Mouse (Mus musculus) midbrain, embryonic 15.5 days (tissue): Measurements from ENCODE around the gene Mcm3. TPM values are rescaled to one million over a fixed set of nuclear protein-coding genes. Genes with fewer than 3 reads are reported as not detected.

Experiments used
- ATAC-seq: fragments of 200-750 bp; cut with Nextera tagmentation; replicated peaks from 2 replicates; pipeline ENCODE4 v1.8.0; 2017; ENCODE audit warnings: moderate TSS enrichment
- H3K27ac ChIP-seq: fragments of 300-500 bp; sonication (generic); 2 replicates; pipeline ENCODE4 v1.5.1; 2015; ENCODE audit warnings: mild to moderate bottlenecking, inconsistent platforms
- H3K27me3 ChIP-seq: fragments of 300-500 bp; sonication (generic); replicated peaks from 2 replicates; pipeline ENCODE4 v1.6.1; 2015; ENCODE audit warnings: inconsistent platforms
- H3K36me3 ChIP-seq: fragments of 300-500 bp; sonication (generic); replicated peaks from 2 replicates; pipeline ENCODE4 v1.6.1; 2015; ENCODE audit warnings: inconsistent platforms
- H3K4me1 ChIP-seq: fragments of 300-500 bp; sonication (generic); 2 replicates; pipeline ENCODE4 v1.6.1; 2015; ENCODE audit warnings: inconsistent platforms
- H3K4me2 ChIP-seq: fragments of 300-500 bp; sonication (generic); 2 replicates; pipeline ENCODE4 v1.6.1; 2015; ENCODE audit warnings: inconsistent platforms, mild to moderate bottlenecking, moderate library complexity
- H3K4me3 ChIP-seq: fragments of 300-500 bp; sonication (generic); 2 replicates; pipeline ENCODE4 v1.5.1; 2015; ENCODE audit warnings: mild to moderate bottlenecking, inconsistent platforms
- H3K9ac ChIP-seq: fragments of 300-500 bp; sonication (generic); 2 replicates; pipeline ENCODE4 v1.6.1; 2015; ENCODE audit warnings: mild to moderate bottlenecking, inconsistent platforms
- H3K9me3 ChIP-seq: fragments of 300-500 bp; sonication (generic); 2 replicates; pipeline ENCODE4 v1.6.1; 2016; ENCODE audit warnings: inconsistent platforms
- WGBS: fragments of 180-500 bp; shearing (Covaris S2); methylation state at CpG from one replicate; pipeline ENCODE4 v1.1.7; 2015; ENCODE audit warnings: mixed read lengths; 5-methylcytosine and 5-hydroxymethylcytosine counted together
- polyA plus RNA-seq: library from polyadenylated mRNA; unstranded; fragments of >200 nt; fragmentation: Nextera tagmentation; extraction: Ambion mirVana; gene quantifications from 2 replicates; pipeline ENCODE4 v1.2.1, GENCODE M21; 2015

Mcm3 gene
- 18.9 and 20.5 TPM in 2 replicates for polyA plus RNA-seq

GRCm38 (mm10) chr1:20819771-20820605 lies at the start of gene Mcm3:
Mcm3 (minus strand) TSS chr1:20820312.
- Histone ChIP-seq H3K4me1 (peaks cover 9% of the 10 kb centered on the region), H3K27me3 (no peaks in the 10 kb centered on the region), H3K27ac (no peak within 1 kb of the TSS), H3K9me3 (no peaks in the 10 kb centered on the region), H3K4me2 (peak within 1 kb of the TSS; percentile 99), H3K36me3 (no peaks in the 10 kb centered on the region), H3K4me3 (peak within 1 kb of the TSS; percentile 72), H3K9ac (no peak within 1 kb of the TSS)
- ATAC-seq = peak; percentile 100
- under 1% methylated on average over 52 of the region's 52 CpGs for WGBS

GRCm38 (mm10) chr1:20868036-20868435 lies 47.9 kb upstream of the Mcm3 start:
- Histone ChIP-seq H3K27ac (peak overlapping the region; percentile 16; the same call in 1 of the 2 replicates), H3K27me3 (no peaks in the 10 kb centered on the region), H3K4me1 (peaks cover 9% of the 10 kb centered on the region), H3K9ac (no peak overlapping the region), H3K4me3 (no peak overlapping the region), H3K36me3 (no peaks in the 10 kb centered on the region), H3K9me3 (no peaks in the 10 kb centered on the region), H3K4me2 (no peak overlapping the region)
- WGBS = 30% methylated on average over 9 of the region's 9 CpGs
- ATAC-seq = peak; percentile 55; the same call in 1 of the 2 replicates

GRCm38 (mm10) chr1:20867241-20867902 lies 47.3 kb upstream of the Mcm3 start:
- Histone ChIP-seq H3K9me3 (no peaks in the 10 kb centered on the region), H3K36me3 (no peaks in the 10 kb centered on the region), H3K4me1 (peaks cover 9% of the 10 kb centered on the region), H3K27ac (peak overlapping the region; percentile 16; the same call in 1 of the 2 replicates), H3K4me3 (no peak overlapping the region), H3K27me3 (no peaks in the 10 kb centered on the region), H3K9ac (no peak overlapping the region), H3K4me2 (no peak overlapping the region)
- peak; percentile 90 for ATAC-seq
- WGBS = 15% methylated on average over 8 of the region's 8 CpGs

GRCm38 (mm10) chr1:20863452-20864172 lies 43.5 kb upstream of the Mcm3 start:
- Histone ChIP-seq H3K36me3 (no peaks in the 10 kb centered on the region), H3K4me2 (no peak overlapping the region), H3K27me3 (no peaks in the 10 kb centered on the region), H3K4me1 (peaks cover 9% of the 10 kb centered on the region), H3K4me3 (no peak overlapping the region), H3K9ac (no peak overlapping the region), H3K27ac (no peak overlapping the region), H3K9me3 (no peaks in the 10 kb centered on the region)
- WGBS = 83% methylated on average over 5 of the region's 5 CpGs
- ATAC-seq = no peak

GRCm38 (mm10) chr1:20861865-20862264 lies 41.8 kb upstream of the Mcm3 start:
- Histone ChIP-seq H3K4me2 (no peak overlapping the region), H3K4me3 (no peak overlapping the region), H3K27ac (no peak overlapping the region), H3K4me1 (no peaks in the 10 kb centered on the region), H3K9ac (no peak overlapping the region), H3K36me3 (no peaks in the 10 kb centered on the region), H3K27me3 (no peaks in the 10 kb centered on the region), H3K9me3 (no peaks in the 10 kb centered on the region)
- ATAC-seq = no peak
- WGBS = 87% methylated on average over 3 of the region's 3 CpGs

- H3K9ac ChIP-seq = no peak overlapping the region
- no peak overlapping the region for H3K27ac ChIP-seq
- no peaks in the 10 kb centered on the region for H3K27me3 ChIP-seq
- no peaks in the 10 kb centered on the region for H3K9me3 ChIP-seq
- no peak overlapping the region for H3K4me3 ChIP-seq
- no peaks in the 10 kb centered on the region for H3K4me1 ChIP-seq
- no peak overlapping the region for H3K4me2 ChIP-seq
- no peaks in the 10 kb centered on the region for H3K36me3 ChIP-seq
- no peak for ATAC-seq
- 76% methylated on average over 3 of the region's 3 CpGs for WGBS
These were observed 40.7 kb upstream of the Mcm3 start for GRCm38 (mm10) chr1:20860775-20861174.

GRCm38 (mm10) chr1:20856924-20857902 lies 37.1 kb upstream of the Mcm3 start:
- ATAC-seq = no peak
- H3K9me3 ChIP-seq = no peaks in the 10 kb centered on the region
- no peak overlapping the region for H3K4me3 ChIP-seq
- no peak overlapping the region for H3K4me2 ChIP-seq
- no peaks in the 10 kb centered on the region for H3K27me3 ChIP-seq
- 81% methylated on average over 7 of the region's 7 CpGs for WGBS
- no peak overlapping the region for H3K9ac ChIP-seq
- no peak overlapping the region for H3K27ac ChIP-seq
- no peaks in the 10 kb centered on the region for H3K4me1 ChIP-seq
- H3K36me3 ChIP-seq = no peaks in the 10 kb centered on the region

GRCm38 (mm10) chr1:20839911-20840310 lies 19.8 kb upstream of the Mcm3 start:
- no peaks in the 10 kb centered on the region for H3K36me3 ChIP-seq
- no peak overlapping the region for H3K4me2 ChIP-seq
- 68% methylated on average over 3 of the region's 3 CpGs for WGBS
- no peaks in the 10 kb centered on the region for H3K4me1 ChIP-seq
- ATAC-seq = no peak
- no peaks in the 10 kb centered on the region for H3K9me3 ChIP-seq
- no peak overlapping the region for H3K4me3 ChIP-seq
- no peak overlapping the region for H3K9ac ChIP-seq
- no peak overlapping the region for H3K27ac ChIP-seq
- no peaks in the 10 kb centered on the region for H3K27me3 ChIP-seq

- no peak overlapping the region for H3K27ac ChIP-seq
- no peaks in the 10 kb centered on the region for H3K9me3 ChIP-seq
- H3K36me3 ChIP-seq = no peaks in the 10 kb centered on the region
- WGBS = 82% methylated on average over 3 of the region's 3 CpGs
- ATAC-seq = no peak
- H3K4me2 ChIP-seq = no peak overlapping the region
- H3K27me3 ChIP-seq = no peaks in the 10 kb centered on the region
- H3K4me3 ChIP-seq = no peak overlapping the region
- H3K9ac ChIP-seq = no peak overlapping the region
- no peaks in the 10 kb centered on the region for H3K4me1 ChIP-seq
These were observed 16.5 kb upstream of the Mcm3 start for GRCm38 (mm10) chr1:20836551-20837125.

- Histone ChIP-seq H3K9ac (no peak overlapping the region), H3K4me2 (no peak overlapping the region), H3K9me3 (no peaks in the 10 kb centered on the region), H3K4me3 (no peak overlapping the region), H3K27me3 (no peaks in the 10 kb centered on the region), H3K4me1 (no peaks in the 10 kb centered on the region), H3K36me3 (no peaks in the 10 kb centered on the region), H3K27ac (no peak overlapping the region)
- no peak for ATAC-seq
- WGBS = 86% methylated on average over 3 of the region's 4 CpGs
These were observed 13.0 kb upstream of the Mcm3 start for GRCm38 (mm10) chr1:20833141-20833511.

GRCm38 (mm10) chr1:20832473-20833140 lies 12.5 kb upstream of the Mcm3 start:
- WGBS = 72% methylated on average over 5 of the region's 5 CpGs
- no peak overlapping the region for H3K4me2 ChIP-seq
- no peak overlapping the region for H3K27ac ChIP-seq
- H3K36me3 ChIP-seq = no peaks in the 10 kb centered on the region
- H3K4me3 ChIP-seq = no peak overlapping the region
- no peaks in the 10 kb centered on the region for H3K27me3 ChIP-seq
- H3K9ac ChIP-seq = no peak overlapping the region
- no peaks in the 10 kb centered on the region for H3K4me1 ChIP-seq
- no peaks in the 10 kb centered on the region for H3K9me3 ChIP-seq
- no peak for ATAC-seq
